Mouse (Mus musculus): ENCODE data around the gene Fgd6. TPM values are rescaled to one million over a fixed set of nuclear protein-coding genes. Genes with fewer than 3 reads are reported as not detected.

Fgd6 gene
- polyA plus RNA-seq, 1 experiment from 2014 or later = 3.7 TPM

- peaks cover 11% of the 10 kb centered on the region for H3K36me3 ChIP-seq
- peaks cover 23% of the 10 kb centered on the region for H3K4me1 ChIP-seq (replicated peaks)
- 71% methylated on average over 3 of the region's 3 CpGs for WGBS
- no peak overlapping the region for H3K4me3 ChIP-seq
- H3K27ac ChIP-seq (ENCODE audit: poor library complexity, severe bottlenecking) = peak overlapping the region; percentile 44; the same call in 1 of the 2 replicates
- no peak overlapping the region for H3K9ac ChIP-seq
- no peak overlapping the region for H3K4me2 ChIP-seq
- H3K9me3 ChIP-seq (replicated peaks) = no peaks in the 10 kb centered on the region; the same call in 1 of the 2 replicates
- no peaks in the 10 kb centered on the region for H3K27me3 ChIP-seq (replicated peaks)
- peak; percentile 84 for ATAC-seq (ENCODE audit: insufficient number of reproducible peaks, low FRiP score)
Measured at GRCm38 (mm10) chr10:94097081-94097845, 61.5 kb downstream of the Fgd6 start.

DNA sequence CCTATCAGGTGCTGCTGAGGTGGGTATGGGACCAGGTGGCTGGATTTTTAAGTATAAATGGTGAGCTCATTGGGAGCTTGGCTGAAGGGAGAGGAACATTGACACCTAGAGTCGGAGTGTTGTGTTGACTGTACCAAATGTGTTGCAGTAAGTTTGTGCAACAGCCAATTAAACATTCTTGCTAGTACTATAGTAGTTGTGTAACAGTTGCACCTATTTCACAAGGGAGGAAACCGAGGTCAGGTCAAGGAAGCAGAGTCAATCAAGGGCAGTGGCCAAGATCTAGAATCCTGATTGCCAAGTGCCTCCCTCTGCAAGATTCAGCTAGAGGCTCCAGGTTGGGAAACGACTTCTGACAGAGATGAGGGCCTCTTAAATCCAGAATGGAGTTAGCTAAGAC, 62.3 kb downstream of the Fgd6 start:
- no peak for ATAC-seq (ENCODE audit: insufficient number of reproducible peaks, low FRiP score)
- no peaks in the 10 kb centered on the region for H3K27me3 ChIP-seq (replicated peaks)
- no peak overlapping the region for H3K9ac ChIP-seq
- no peak overlapping the region for H3K4me3 ChIP-seq
- WGBS = 80% methylated on average over 3 of the region's 3 CpGs
- no peaks in the 10 kb centered on the region for H3K9me3 ChIP-seq (replicated peaks)
- H3K4me2 ChIP-seq = no peak overlapping the region
- peaks cover 23% of the 10 kb centered on the region for H3K4me1 ChIP-seq (replicated peaks)
- no peak overlapping the region for H3K27ac ChIP-seq (ENCODE audit: poor library complexity, severe bottlenecking)
- peaks cover 15% of the 10 kb centered on the region for H3K36me3 ChIP-seq

GRCm38 (mm10) chr10:94105498-94105897, 69.7 kb downstream of the Fgd6 start:
- 91% methylated on average over 10 of the region's 10 CpGs for WGBS
- H3K4me2 ChIP-seq = no peak overlapping the region
- no peak overlapping the region for H3K9ac ChIP-seq
- H3K4me1 ChIP-seq (replicated peaks) = no peaks in the 10 kb centered on the region
- no peak for ATAC-seq (ENCODE audit: insufficient number of reproducible peaks, low FRiP score)
- H3K36me3 ChIP-seq = peaks cover 22% of the 10 kb centered on the region
- no peaks in the 10 kb centered on the region for H3K9me3 ChIP-seq (replicated peaks)
- no peak overlapping the region for H3K4me3 ChIP-seq
- H3K27me3 ChIP-seq (replicated peaks) = no peaks in the 10 kb centered on the region
- no peak overlapping the region for H3K27ac ChIP-seq (ENCODE audit: poor library complexity, severe bottlenecking)

GRCm38 (mm10) chr10:94107168-94107567, 71.4 kb downstream of the Fgd6 start:
- H3K4me2 ChIP-seq = no peak overlapping the region
- peak; percentile 57; the same call in 1 of the 2 replicates for ATAC-seq (ENCODE audit: insufficient number of reproducible peaks, low FRiP score)
- 39% methylated on average over 4 of the region's 4 CpGs for WGBS

GRCm38 (mm10) chr10:94107607-94108006, 71.8 kb downstream of the Fgd6 start:
- Histone ChIP-seq H3K27me3 (replicated peaks) (no peaks in the 10 kb centered on the region), H3K4me2 (no peak overlapping the region), H3K9ac (no peak overlapping the region), H3K9me3 (replicated peaks) (no peaks in the 10 kb centered on the region), H3K4me3 (no peak overlapping the region), H3K36me3 (peaks cover 13% of the 10 kb centered on the region), H3K27ac (ENCODE audit: poor library complexity, severe bottlenecking) (peak overlapping the region; percentile 27; the same call in 1 of the 2 replicates), H3K4me1 (replicated peaks) (no peaks in the 10 kb centered on the region)
- no peak for ATAC-seq (ENCODE audit: insufficient number of reproducible peaks, low FRiP score)
- 87% methylated on average over 7 of the region's 7 CpGs for WGBS

More at GRCm38 (mm10) chr10:94107168-94107567, 71.4 kb downstream of the Fgd6 start:
- H3K4me3 ChIP-seq = no peak overlapping the region
- H3K27ac ChIP-seq (ENCODE audit: poor library complexity, severe bottlenecking) = peak overlapping the region; percentile 27; the same call in 1 of the 2 replicates
- no peak overlapping the region for H3K9ac ChIP-seq
- H3K27me3 ChIP-seq (replicated peaks) = no peaks in the 10 kb centered on the region
- no peaks in the 10 kb centered on the region for H3K4me1 ChIP-seq (replicated peaks)
- peaks cover 18% of the 10 kb centered on the region for H3K36me3 ChIP-seq
- no peaks in the 10 kb centered on the region for H3K9me3 ChIP-seq (replicated peaks)

GRCm38 (mm10) chr10:94108791-94109190, 73.0 kb downstream of the Fgd6 start:
- no peaks in the 10 kb centered on the region for H3K27me3 ChIP-seq (replicated peaks)
- no peak overlapping the region for H3K27ac ChIP-seq (ENCODE audit: poor library complexity, severe bottlenecking)
- H3K4me1 ChIP-seq (replicated peaks) = no peaks in the 10 kb centered on the region
- 77% methylated on average over 6 of the region's 6 CpGs for WGBS
- no peaks in the 10 kb centered on the region for H3K9me3 ChIP-seq (replicated peaks)
- H3K4me2 ChIP-seq = no peak overlapping the region
- H3K36me3 ChIP-seq = peaks cover 9% of the 10 kb centered on the region
- no peak for ATAC-seq (ENCODE audit: insufficient number of reproducible peaks, low FRiP score)
- H3K4me3 ChIP-seq = no peak overlapping the region
- no peak overlapping the region for H3K9ac ChIP-seq

GRCm38 (mm10) chr10:94110834-94111754, 75.3 kb downstream of the Fgd6 start:
- Histone ChIP-seq H3K4me3 (no peak overlapping the region), H3K27ac (ENCODE audit: poor library complexity, severe bottlenecking) (no peak overlapping the region), H3K4me1 (replicated peaks) (peaks cover 11% of the 10 kb centered on the region), H3K4me2 (no peak overlapping the region), H3K9ac (no peak overlapping the region), H3K36me3 (0 out of 2 replicates have a peak, but pooled peaks cover 1% of the 10 kb centered on the region), H3K27me3 (replicated peaks) (no peaks in the 10 kb centered on the region), H3K9me3 (replicated peaks) (no peaks in the 10 kb centered on the region)
- 87% methylated on average over 9 of the region's 9 CpGs for WGBS
- ATAC-seq (ENCODE audit: insufficient number of reproducible peaks, low FRiP score) = no peak

DNA sequence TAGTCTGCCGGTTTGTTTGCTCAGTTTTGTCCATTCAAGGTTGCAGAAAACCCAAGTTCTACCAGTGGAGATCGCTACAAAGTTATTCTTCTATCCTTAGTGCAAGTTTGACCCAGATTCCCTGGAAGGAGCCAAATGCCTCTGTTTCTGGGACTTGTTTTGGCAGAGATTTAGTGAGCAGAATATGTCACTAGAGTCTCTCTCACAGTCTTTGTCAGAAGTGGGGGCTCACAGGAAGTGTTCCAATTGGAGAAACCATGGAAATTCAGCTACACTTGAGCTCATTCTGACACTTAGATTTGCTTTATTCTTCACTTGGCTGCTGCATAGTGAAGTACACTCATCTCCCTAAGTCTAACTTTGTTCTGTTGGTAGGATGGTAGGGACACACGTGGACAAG, 76.4 kb downstream of the Fgd6 start:
- Histone ChIP-seq H3K27ac (ENCODE audit: poor library complexity, severe bottlenecking) (no peak overlapping the region), H3K4me2 (no peak overlapping the region), H3K4me3 (no peak overlapping the region), H3K36me3 (no peaks in the 10 kb centered on the region), H3K9me3 (replicated peaks) (no peaks in the 10 kb centered on the region), H3K4me1 (replicated peaks) (peaks cover 22% of the 10 kb centered on the region), H3K9ac (no peak overlapping the region), H3K27me3 (replicated peaks) (no peaks in the 10 kb centered on the region)
- no peak for ATAC-seq (ENCODE audit: insufficient number of reproducible peaks, low FRiP score)
- WGBS = 80% methylated on average over 3 of the region's 3 CpGs

- peak overlapping the region; percentile 61 for H3K27ac ChIP-seq (ENCODE audit: poor library complexity, severe bottlenecking)
- no peaks in the 10 kb centered on the region for H3K9me3 ChIP-seq (replicated peaks)
- peak overlapping the region; percentile 50 for H3K4me2 ChIP-seq
- WGBS = 23% methylated on average over 6 of the region's 6 CpGs
- ATAC-seq (ENCODE audit: insufficient number of reproducible peaks, low FRiP score) = peak; percentile 81
- H3K4me1 ChIP-seq (replicated peaks) = peaks cover 22% of the 10 kb centered on the region
- no peaks in the 10 kb centered on the region for H3K27me3 ChIP-seq (replicated peaks)
- H3K36me3 ChIP-seq = peaks cover 7% of the 10 kb centered on the region
- H3K9ac ChIP-seq = no peak overlapping the region
- H3K4me3 ChIP-seq = 0 out of 2 replicates have a peak overlapping the region, but pooled peaks have one; percentile 13
Measured at GRCm38 (mm10) chr10:94115893-94116599, 80.2 kb downstream of the Fgd6 start.

- Histone ChIP-seq H3K4me3 (no peak overlapping the region), H3K36me3 (peaks cover 11% of the 10 kb centered on the region), H3K9me3 (replicated peaks) (no peaks in the 10 kb centered on the region), H3K4me1 (replicated peaks) (peaks cover 22% of the 10 kb centered on the region), H3K27me3 (replicated peaks) (no peaks in the 10 kb centered on the region), H3K9ac (no peak overlapping the region), H3K27ac (ENCODE audit: poor library complexity, severe bottlenecking) (peak overlapping the region; percentile 61), H3K4me2 (no peak overlapping the region)
- WGBS = 53% methylated on average over 12 of the region's 12 CpGs
- peak; percentile 30; the same call in 1 of the 2 replicates for ATAC-seq (ENCODE audit: insufficient number of reproducible peaks, low FRiP score)
Measured at GRCm38 (mm10) chr10:94116781-94117340, 81.1 kb downstream of the Fgd6 start.
